Mouse (Mus musculus) spleen, postnatal 36 days (tissue): ENCODE data around the gene Prl3d3.
"Not testable (repeated sequence)": the region's sequence is repeated elsewhere in the genome, so short reads cannot be mapped to it uniquely, and the experiment has no call there.

Source experiments
- DNase-seq, 2 experiments: peaks; one replicate each; pipeline ENCODE4 v3.0.0; 2022; ENCODE audit warnings: low spot score in 2 of 2, mixed read lengths in 1 of 2

The Prl3d3 gene

DNA sequence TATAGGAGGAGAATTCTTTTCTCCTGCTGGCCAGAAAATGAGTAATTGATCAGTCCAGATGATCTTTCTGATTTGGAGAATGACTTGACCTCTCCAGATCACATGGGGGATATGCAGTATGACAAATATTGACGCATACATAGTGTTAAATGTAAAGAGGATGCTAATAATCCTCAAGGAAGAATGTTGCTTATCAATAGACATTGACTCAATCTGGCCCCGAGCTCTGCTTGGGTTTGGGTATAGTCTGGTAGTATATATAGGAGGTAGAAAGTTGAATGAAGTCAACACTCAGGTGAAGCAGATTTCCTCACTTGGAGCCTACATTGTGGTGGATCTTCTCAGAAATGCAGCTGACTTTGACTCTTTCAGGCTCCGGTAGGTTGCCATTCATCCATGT is at the start of gene Prl3d3:
Gene Prl3d3 (plus strand): TSS at position 301 of the 400 bp plus-strand sequence.
- DNase-seq: not testable (repeated sequence)

DNA sequence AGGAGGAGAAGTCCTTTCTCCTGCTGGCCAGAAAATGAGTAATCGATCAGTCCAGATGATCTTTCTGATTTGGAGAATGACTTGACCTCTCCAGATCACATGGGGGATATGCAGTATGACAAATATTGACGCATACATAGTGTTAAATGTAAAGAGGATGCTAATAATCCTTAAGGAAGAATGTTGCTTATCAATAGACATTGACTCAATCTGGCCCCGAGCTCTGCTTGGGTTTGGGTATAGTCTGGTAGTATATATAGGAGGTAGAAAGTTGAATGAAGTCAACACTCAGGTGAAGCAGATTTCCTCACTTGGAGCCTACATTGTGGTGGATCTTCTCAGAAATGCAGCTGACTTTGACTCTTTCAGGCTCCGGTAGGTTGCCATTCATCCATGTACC is 35.2 kb upstream of the Prl3d3 start, which contains the start of gene Prl3d2:
Gene Prl3d2 (plus strand): TSS at position 301 of the 400 bp plus-strand sequence.
- not testable (repeated sequence) for DNase-seq

DNA sequence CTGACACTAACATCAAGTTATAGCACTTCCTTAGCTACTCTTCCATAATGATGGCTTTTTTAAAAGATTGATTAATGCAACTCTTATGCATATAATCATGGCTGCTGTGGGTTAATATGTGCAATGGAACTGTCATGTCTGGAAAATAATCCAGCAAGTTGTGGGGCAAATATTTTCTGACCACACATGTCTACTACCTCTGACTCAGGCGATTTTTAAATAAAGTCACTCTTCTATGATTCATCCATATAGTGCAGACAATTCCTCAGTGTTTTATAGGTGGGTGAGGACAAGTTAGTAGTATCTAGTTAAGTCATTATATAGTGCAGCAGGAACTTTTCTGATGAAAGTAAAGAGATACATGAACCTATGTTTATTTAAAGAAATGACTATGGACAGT is 8.3 kb upstream of the Prl3d3 start:
- no peak for DNase-seq

DNA sequence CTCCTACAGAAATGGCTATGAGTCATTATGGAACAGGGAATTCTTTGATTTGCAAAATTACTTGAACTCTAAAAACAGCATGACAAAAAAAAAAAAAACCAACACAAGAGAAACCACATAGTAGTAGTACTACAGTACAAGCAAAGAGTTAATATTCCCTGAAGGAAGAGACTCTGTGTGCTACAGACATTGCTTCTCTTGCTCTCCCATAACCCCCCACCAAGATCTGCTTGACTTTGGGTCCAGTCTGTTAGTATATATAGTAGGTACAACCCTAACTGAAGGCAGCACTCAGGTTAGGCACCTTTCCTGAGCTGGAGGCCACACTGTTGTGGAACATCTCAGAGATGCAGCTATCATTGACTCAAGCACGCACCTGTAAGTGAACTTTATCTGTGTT is 39.8 kb downstream of the Prl3d3 start, which contains the start of gene Prl3c1:
Gene Prl3c1 (plus strand): TSS at position 301 of the 400 bp plus-strand sequence.
- no peak for DNase-seq
